Mouse (Mus musculus): ENCODE data around the gene Tmc8.

- TF ChIP-seq CTCF (IDR thresholded peaks at IDR 0.05; ENCODE audit: borderline replicate concordance, insufficient read depth, low read depth, low read length) (no peak), POLR2A (IDR thresholded peaks at IDR 0.05; ENCODE audit: borderline replicate concordance, insufficient read depth, low read length) (no peak)
These were observed 17.3 kb downstream of the Tmc8 start for GRCm38 (mm10) chr11:117799174-117799573.

Data from cerebellum, adult 2 months (tissue).